Mouse (Mus musculus) heart, postnatal 0 days (tissue): ENCODE measurements around the gene Gatad1.

Experiments
- CTCF ChIP-seq: IDR thresholded peaks from 2 replicates; pipeline ENCODE4 v1.5.1; 2016; ENCODE audit warnings: antibody characterized with exemption, control low read depth, low read depth
- EP300 ChIP-seq: IDR thresholded peaks from 2 replicates; pipeline ENCODE4 v1.6.1; 2016; ENCODE audit warnings: antibody characterized with exemption, low read depth

DNA sequence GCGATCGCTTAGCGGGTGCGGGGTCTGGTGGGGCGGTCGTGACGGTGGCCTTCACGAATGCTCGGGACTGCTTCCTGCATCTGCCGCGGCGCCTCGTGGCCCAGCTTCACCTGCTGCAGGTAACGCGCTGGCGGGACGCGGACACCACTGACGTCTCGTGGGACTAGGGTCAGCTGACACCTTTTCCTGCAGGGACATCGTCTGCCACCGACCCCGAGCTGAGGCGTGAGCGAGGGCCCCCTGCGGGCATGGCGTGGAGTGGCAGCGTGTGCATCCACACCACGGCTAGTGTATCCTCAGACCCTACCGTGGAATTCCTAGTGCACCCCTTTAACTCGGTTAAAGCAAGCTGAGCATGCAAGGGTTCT, 60.6 kb downstream of the Gatad1 start, which contains the start of gene Rbm48:
- TF ChIP-seq CTCF (peak; percentile 67), EP300 (no peak)
